Mouse (Mus musculus) heart, adult 2 months (tissue): ENCODE data around the gene Rbm43. TPM values are rescaled to one million over a fixed set of nuclear protein-coding genes. Genes with fewer than 3 reads are reported as not detected.

ENCODE experiments used
- DNase-seq, 2 experiments: peaks; one replicate each; pipeline ENCODE4 v3.0.0; 2021
- H3K27ac ChIP-seq: fragments of 200-600 bp; 2 replicates; pipeline ENCODE4 v1.8.1; 2022
- H3K27me3 ChIP-seq: fragments of 200-500 bp; 2 replicates; pipeline ENCODE4 v1.6.1; 2012; ENCODE audit warnings: mild to moderate bottlenecking, low read length, inconsistent platforms, mixed read lengths; ENCODE audit not compliant: control insufficient read depth, insufficient read depth
- H3K36me3 ChIP-seq: fragments of 200-500 bp; 2 replicates; pipeline ENCODE4 v1.6.1; 2012; ENCODE audit warnings: low read length, inconsistent platforms; ENCODE audit not compliant: control insufficient read depth, insufficient read depth
- H3K4me1 ChIP-seq: fragments of 200-500 bp; 2 replicates; pipeline ENCODE4 v1.6.1; 2011; ENCODE audit warnings: low read length; ENCODE audit not compliant: control insufficient read depth, insufficient read depth
- H3K4me3 ChIP-seq: fragments of 200-600 bp; 2 replicates; pipeline ENCODE4 v1.8.1; 2022
- H3K79me2 ChIP-seq: fragments of 200-500 bp; replicated peaks from 2 replicates; pipeline ENCODE4 v1.6.1; 2012; ENCODE audit warnings: mild to moderate bottlenecking, inconsistent platforms, low read length, moderate library complexity, mixed read lengths; ENCODE audit not compliant: control insufficient read depth, insufficient read depth
- H3K9ac ChIP-seq: fragments of 200-500 bp; 2 replicates; pipeline ENCODE4 v1.6.1; 2012; ENCODE audit warnings: low read depth, mild to moderate bottlenecking, control low read depth, inconsistent platforms, low read length, mixed read lengths
- CTCF ChIP-seq: fragments of 200-600 bp; IDR thresholded peaks from 2 replicates; pipeline ENCODE4 v1.8.1; 2022; ENCODE audit warnings: antibody characterized with exemption, mild to moderate bottlenecking, moderate library complexity
- EP300 ChIP-seq: fragments of 200-500 bp; IDR thresholded peaks from 2 replicates; pipeline ENCODE4 v1.6.1; 2011; ENCODE audit warnings: low read depth, low read length, control low read depth; ENCODE audit not compliant: insufficient read depth
- POLR2A ChIP-seq: fragments of 200-500 bp; IDR thresholded peaks from 2 replicates; pipeline ENCODE4 v1.6.1; 2011; ENCODE audit warnings: mild to moderate bottlenecking, low read depth, low read length, control low read depth; ENCODE audit not compliant: insufficient read depth
- WGBS: fragments of 180-500 bp; shearing (Covaris S2); methylation state at CpG from one replicate; pipeline ENCODE4 v1.1.7; 2018; 5-methylcytosine and 5-hydroxymethylcytosine counted together
- intact Hi-C: fragments of 180-260 bp; cut with DNase I; formaldehyde crosslinking; loops from one replicate; pipeline ENCODE4 v1.15.1; 2025
- polyA plus RNA-seq: library from polyadenylated mRNA; depleted of rRNA; stranded (reverse); fragments of >200 nt; gene quantifications from 2 replicates; pipeline ENCODE4 v1.2.3, GENCODE M21; 2012
- total RNA-seq, 2 experiments: library from RNA; stranded (reverse); gene quantifications; 2 replicates each; pipeline ENCODE4 v1.2.3; 2021

Gene Rbm43
- total and polyA plus RNA-seq, 3 experiments: 3.6 to 4.0 (median 3.9) TPM

- TF ChIP-seq POLR2A (no peak), CTCF (no peak), EP300 (no peak)
- Histone ChIP-seq H3K36me3 (no peaks in the 10 kb centered on the region), H3K27me3 (no peaks in the 10 kb centered on the region), H3K4me3 (no peak overlapping the region), H3K79me2 (no peaks in the 10 kb centered on the region), H3K27ac (no peak overlapping the region), H3K4me1 (no peaks in the 10 kb centered on the region), H3K9ac (no peak overlapping the region)
- 67% methylated on average over 2 of the region's 2 CpGs for WGBS
- no peak for DNase-seq
- intact Hi-C loops: no loop called here
Measured at GRCm38 (mm10) chr2:51945812-51946211, 10.8 kb upstream of the Rbm43 start.

GRCm38 (mm10) chr2:51941832-51942231, 6.9 kb upstream of the Rbm43 start:
- Histone ChIP-seq H3K79me2 (no peaks in the 10 kb centered on the region), H3K4me1 (no peaks in the 10 kb centered on the region), H3K36me3 (no peaks in the 10 kb centered on the region), H3K27ac (no peak overlapping the region), H3K27me3 (no peaks in the 10 kb centered on the region), H3K9ac (no peak overlapping the region), H3K4me3 (no peak overlapping the region)
- DNase-seq: no peak
- WGBS: 76% methylated on average over 7 of the region's 7 CpGs
- TF ChIP-seq CTCF (no peak), POLR2A (no peak), EP300 (no peak)
- intact Hi-C loops: no loop called here

- Histone ChIP-seq H3K36me3 (no peaks in the 10 kb centered on the region), H3K4me1 (peaks cover 1% of the 10 kb centered on the region), H3K27me3 (no peaks in the 10 kb centered on the region), H3K79me2 (no peaks in the 10 kb centered on the region), H3K27ac (no peak overlapping the region), H3K9ac (no peak overlapping the region), H3K4me3 (no peak overlapping the region)
- no peak for DNase-seq
- intact Hi-C loops: no loop called here
- TF ChIP-seq EP300 (no peak), CTCF (no peak), POLR2A (no peak)
- WGBS: 78% methylated on average over 3 of the region's 3 CpGs
Measured at GRCm38 (mm10) chr2:51938750-51939149, 3.8 kb upstream of the Rbm43 start.

GRCm38 (mm10) chr2:51937004-51937403, 2.0 kb upstream of the Rbm43 start:
- WGBS: 81% methylated on average over 6 of the region's 6 CpGs
- TF ChIP-seq EP300: no peak
- TF ChIP-seq POLR2A: no peak
- TF ChIP-seq CTCF: no peak
- no peaks in the 10 kb centered on the region for H3K36me3 ChIP-seq
- H3K4me1 ChIP-seq: peaks cover 1% of the 10 kb centered on the region
- no peak overlapping the region for H3K9ac ChIP-seq
- no peaks in the 10 kb centered on the region for H3K27me3 ChIP-seq
- DNase-seq: no peak
- H3K27ac ChIP-seq: no peak overlapping the region
- intact Hi-C loops: no loop called here
- H3K4me3 ChIP-seq: no peak overlapping the region
- no peaks in the 10 kb centered on the region for H3K79me2 ChIP-seq

GRCm38 (mm10) chr2:51936585-51936984, 1.6 kb upstream of the Rbm43 start:
- DNase-seq: no peak
- H3K36me3 ChIP-seq: no peaks in the 10 kb centered on the region
- no peak overlapping the region for H3K27ac ChIP-seq
- intact Hi-C loops: no loop called here
- H3K4me3 ChIP-seq: no peak overlapping the region
- 77% methylated on average over 3 of the region's 3 CpGs for WGBS
- H3K27me3 ChIP-seq: no peaks in the 10 kb centered on the region
- TF ChIP-seq EP300 (no peak), POLR2A (no peak), CTCF (no peak)
- no peak overlapping the region for H3K9ac ChIP-seq
- H3K4me1 ChIP-seq: peaks cover 1% of the 10 kb centered on the region
- H3K79me2 ChIP-seq: no peaks in the 10 kb centered on the region

- Histone ChIP-seq H3K9ac (no peak overlapping the region), H3K4me1 (peaks cover 1% of the 10 kb centered on the region), H3K4me3 (no peak overlapping the region), H3K27ac (no peak overlapping the region), H3K27me3 (no peaks in the 10 kb centered on the region), H3K36me3 (no peaks in the 10 kb centered on the region), H3K79me2 (no peaks in the 10 kb centered on the region)
- intact Hi-C loops: loop anchor here (2.0 kb wide), 2 partner anchors 37 to 135 kb away; partner anchors contain the start of gene Nmi
- WGBS: 92% methylated on average over 7 of the region's 7 CpGs
- TF ChIP-seq POLR2A: no peak
- no peak for TF ChIP-seq EP300
- no peak for TF ChIP-seq CTCF
- no peak for DNase-seq
Measured at GRCm38 (mm10) chr2:51935921-51936320, 958 bp upstream of the Rbm43 start.
